Mouse (Mus musculus): Measurements from ENCODE around the gene Thy1. TPM values are rescaled to one million over a fixed set of nuclear protein-coding genes. Genes with fewer than 3 reads are reported as not detected.

Gene Thy1
- polyA plus RNA-seq, 1 experiment from 2014 or later, result 0.15 TPM

DNA sequence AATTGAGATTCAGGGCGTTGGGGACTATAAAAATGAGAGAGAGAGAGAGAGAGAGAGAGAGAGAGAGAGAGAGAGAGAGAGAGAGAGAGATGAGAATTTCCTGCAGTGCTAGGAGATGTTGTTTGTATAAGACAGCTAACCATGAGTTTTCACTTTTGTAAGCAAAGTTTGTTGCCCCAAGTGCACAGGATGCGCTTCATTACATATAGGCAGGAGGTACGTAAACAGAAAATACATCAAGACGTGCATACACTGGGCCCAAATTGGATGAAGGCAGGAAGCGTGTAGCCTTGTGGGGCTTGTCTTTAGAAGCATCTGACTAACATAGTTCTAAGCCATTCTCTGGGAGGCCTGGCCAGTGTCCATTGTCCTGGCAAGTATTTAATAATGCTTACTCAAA, 25.3 kb upstream of the Thy1 start:
- H3K36me3 ChIP-seq, result no peaks in the 10 kb centered on the region
- peaks cover 12% of the 10 kb centered on the region for H3K4me1 ChIP-seq
- no peaks in the 10 kb centered on the region for H3K9me3 ChIP-seq
- DNase-seq (ENCODE audit: low spot score), result no peak
- H3K27ac ChIP-seq, result no peak overlapping the region
- H3K27me3 ChIP-seq (ENCODE audit: insufficient read depth, poor library complexity, severe bottlenecking), result peaks cover 3% of the 10 kb centered on the region; the same call in 1 of the 2 replicates
- no peak overlapping the region for H3K4me3 ChIP-seq
- 73% methylated on average over 5 of the region's 5 CpGs for WGBS

GRCm38 (mm10) chr9:44020001-44020400, 23.2 kb upstream of the Thy1 start:
- WGBS, result 73% methylated on average over 7 of the region's 7 CpGs
- no peak overlapping the region for H3K4me3 ChIP-seq

DNA sequence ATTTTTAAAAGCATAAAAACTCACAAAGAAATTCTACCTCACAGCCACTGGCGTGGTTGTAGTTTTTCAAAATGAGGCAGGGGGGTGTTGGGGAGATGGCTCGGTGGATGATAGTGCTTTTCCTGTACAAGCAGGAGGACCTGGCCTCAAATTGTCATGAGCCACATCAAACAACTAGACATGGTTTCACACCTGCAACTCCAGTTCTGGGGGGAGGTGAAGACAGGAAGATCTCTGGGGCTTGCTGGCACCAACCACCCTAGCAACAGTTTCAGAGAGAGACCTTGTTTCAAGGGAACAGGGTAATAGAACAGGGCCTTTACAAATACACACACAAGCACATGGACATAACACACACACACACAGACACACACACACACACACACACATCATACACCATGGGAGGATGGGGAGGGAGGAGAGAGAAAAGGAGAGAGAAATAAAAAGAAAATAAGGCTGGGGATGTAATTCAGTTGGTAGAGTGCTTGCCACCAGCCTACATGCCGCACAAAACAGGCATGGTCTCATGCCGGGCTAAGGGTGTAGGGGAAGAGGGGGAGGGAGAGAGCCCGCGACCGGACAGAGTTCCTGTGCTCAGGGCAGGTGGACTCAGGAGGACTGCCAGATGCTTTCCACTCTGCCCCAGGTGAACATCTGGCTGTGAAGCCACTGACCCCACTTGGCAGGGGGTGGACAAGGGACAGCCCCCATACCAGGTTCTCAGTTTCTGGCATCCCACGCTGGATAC, 20.9 kb upstream of the Thy1 start:
- H3K27ac ChIP-seq, result no peak overlapping the region
- H3K27me3 ChIP-seq (ENCODE audit: insufficient read depth, poor library complexity, severe bottlenecking), result peaks cover 3% of the 10 kb centered on the region; the same call in 1 of the 2 replicates
- H3K4me1 ChIP-seq, result peaks cover 11% of the 10 kb centered on the region; the same call in 1 of the 2 replicates
- H3K36me3 ChIP-seq, result no peaks in the 10 kb centered on the region
- no peak for DNase-seq (ENCODE audit: low spot score)
- 81% methylated on average over 8 of the region's 8 CpGs for WGBS
- H3K4me3 ChIP-seq, result no peak overlapping the region
- H3K9me3 ChIP-seq, result no peaks in the 10 kb centered on the region

More at GRCm38 (mm10) chr9:44020001-44020400, 23.2 kb upstream of the Thy1 start:
- Histone ChIP-seq H3K27ac (no peak overlapping the region), H3K36me3 (no peaks in the 10 kb centered on the region), H3K9me3 (no peaks in the 10 kb centered on the region), H3K27me3 (ENCODE audit: insufficient read depth, poor library complexity, severe bottlenecking) (peaks cover 3% of the 10 kb centered on the region; the same call in 1 of the 2 replicates), H3K4me1 (peaks cover 11% of the 10 kb centered on the region; the same call in 1 of the 2 replicates)
- DNase-seq (ENCODE audit: low spot score), result no peak

GRCm38 (mm10) chr9:44024096-44024495, 19.1 kb upstream of the Thy1 start:
- no peak overlapping the region for H3K27ac ChIP-seq
- no peaks in the 10 kb centered on the region for H3K9me3 ChIP-seq
- H3K4me3 ChIP-seq, result no peak overlapping the region
- H3K27me3 ChIP-seq (ENCODE audit: insufficient read depth, poor library complexity, severe bottlenecking), result peaks cover 3% of the 10 kb centered on the region; the same call in 1 of the 2 replicates
- no peaks in the 10 kb centered on the region for H3K36me3 ChIP-seq
- DNase-seq (ENCODE audit: low spot score), result no peak
- 89% methylated on average over 3 of the region's 3 CpGs for WGBS
- peaks cover 11% of the 10 kb centered on the region; the same call in 1 of the 2 replicates for H3K4me1 ChIP-seq

DNA sequence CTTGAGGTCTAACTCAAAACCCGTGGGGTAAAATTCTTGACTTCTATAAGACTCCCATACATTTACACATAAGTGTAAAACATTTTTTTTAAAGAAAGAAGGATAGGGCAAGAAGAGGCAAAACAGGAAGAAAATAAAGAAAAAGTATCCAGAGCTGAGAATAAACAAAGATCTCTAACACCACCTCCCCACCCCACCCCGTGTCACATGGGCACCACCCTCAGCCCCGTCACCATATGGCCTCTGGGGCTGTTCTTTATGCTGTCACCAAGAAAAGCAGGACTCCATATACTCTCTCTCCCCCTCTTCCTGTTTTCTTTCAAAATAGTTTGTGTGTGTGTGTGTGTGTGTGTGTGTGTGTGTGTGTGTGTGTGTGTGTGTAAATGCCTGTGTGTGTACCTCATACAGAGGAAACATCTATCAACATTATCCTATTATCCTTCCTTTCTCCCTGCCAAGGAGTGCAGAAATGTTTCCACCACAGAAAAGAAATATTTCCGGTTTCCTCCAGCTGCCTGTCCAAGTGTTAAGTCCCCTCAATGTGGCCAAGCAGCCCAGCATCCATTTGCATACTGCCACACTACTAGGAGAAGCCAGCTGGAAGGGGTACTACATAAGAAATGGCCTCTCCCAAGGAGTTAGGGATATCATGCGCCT, 13.5 kb upstream of the Thy1 start:
- Histone ChIP-seq H3K4me3 (no peak overlapping the region), H3K36me3 (no peaks in the 10 kb centered on the region), H3K27ac (no peak overlapping the region), H3K27me3 (ENCODE audit: insufficient read depth, poor library complexity, severe bottlenecking) (no peaks in the 10 kb centered on the region), H3K4me1 (no peaks in the 10 kb centered on the region), H3K9me3 (no peaks in the 10 kb centered on the region)
- WGBS, result 50% methylated on average over 5 of the region's 5 CpGs
- no peak for DNase-seq (ENCODE audit: low spot score)

- 0 out of 2 replicates have a peak overlapping the region, but pooled peaks have one; percentile 17 for H3K27ac ChIP-seq
- H3K4me1 ChIP-seq, result no peaks in the 10 kb centered on the region
- H3K27me3 ChIP-seq (ENCODE audit: insufficient read depth, poor library complexity, severe bottlenecking), result no peaks in the 10 kb centered on the region
- H3K36me3 ChIP-seq, result no peaks in the 10 kb centered on the region
- WGBS, result 92% methylated on average over 4 of the region's 4 CpGs
- no peaks in the 10 kb centered on the region for H3K9me3 ChIP-seq
- DNase-seq (ENCODE audit: low spot score), result no peak
- no peak overlapping the region for H3K4me3 ChIP-seq
Observed at GRCm38 (mm10) chr9:44030646-44031045, 12.5 kb upstream of the Thy1 start.

GRCm38 (mm10) chr9:44031079-44031478, 12.1 kb upstream of the Thy1 start:
- H3K27ac ChIP-seq, result no peak overlapping the region
- 62% methylated on average over 5 of the region's 5 CpGs for WGBS
- H3K4me3 ChIP-seq, result no peak overlapping the region
- DNase-seq (ENCODE audit: low spot score), result no peak
- no peaks in the 10 kb centered on the region for H3K4me1 ChIP-seq
- H3K27me3 ChIP-seq (ENCODE audit: insufficient read depth, poor library complexity, severe bottlenecking), result no peaks in the 10 kb centered on the region
- no peaks in the 10 kb centered on the region for H3K36me3 ChIP-seq
- H3K9me3 ChIP-seq, result no peaks in the 10 kb centered on the region

GRCm38 (mm10) chr9:44031946-44032345, 11.2 kb upstream of the Thy1 start:
- Histone ChIP-seq H3K27me3 (ENCODE audit: insufficient read depth, poor library complexity, severe bottlenecking) (no peaks in the 10 kb centered on the region), H3K9me3 (no peaks in the 10 kb centered on the region), H3K4me3 (no peak overlapping the region), H3K27ac (no peak overlapping the region), H3K4me1 (no peaks in the 10 kb centered on the region), H3K36me3 (no peaks in the 10 kb centered on the region)
- WGBS, result 74% methylated on average over 4 of the region's 4 CpGs
- DNase-seq (ENCODE audit: low spot score), result no peak

GRCm38 (mm10) chr9:44033317-44033716, 9.9 kb upstream of the Thy1 start:
- Histone ChIP-seq H3K4me3 (no peak overlapping the region), H3K9me3 (no peaks in the 10 kb centered on the region), H3K4me1 (no peaks in the 10 kb centered on the region), H3K27ac (no peak overlapping the region), H3K27me3 (ENCODE audit: insufficient read depth, poor library complexity, severe bottlenecking) (no peaks in the 10 kb centered on the region), H3K36me3 (no peaks in the 10 kb centered on the region)
- no peak for DNase-seq (ENCODE audit: low spot score)
- WGBS, result 82% methylated on average over 5 of the region's 5 CpGs

DNA sequence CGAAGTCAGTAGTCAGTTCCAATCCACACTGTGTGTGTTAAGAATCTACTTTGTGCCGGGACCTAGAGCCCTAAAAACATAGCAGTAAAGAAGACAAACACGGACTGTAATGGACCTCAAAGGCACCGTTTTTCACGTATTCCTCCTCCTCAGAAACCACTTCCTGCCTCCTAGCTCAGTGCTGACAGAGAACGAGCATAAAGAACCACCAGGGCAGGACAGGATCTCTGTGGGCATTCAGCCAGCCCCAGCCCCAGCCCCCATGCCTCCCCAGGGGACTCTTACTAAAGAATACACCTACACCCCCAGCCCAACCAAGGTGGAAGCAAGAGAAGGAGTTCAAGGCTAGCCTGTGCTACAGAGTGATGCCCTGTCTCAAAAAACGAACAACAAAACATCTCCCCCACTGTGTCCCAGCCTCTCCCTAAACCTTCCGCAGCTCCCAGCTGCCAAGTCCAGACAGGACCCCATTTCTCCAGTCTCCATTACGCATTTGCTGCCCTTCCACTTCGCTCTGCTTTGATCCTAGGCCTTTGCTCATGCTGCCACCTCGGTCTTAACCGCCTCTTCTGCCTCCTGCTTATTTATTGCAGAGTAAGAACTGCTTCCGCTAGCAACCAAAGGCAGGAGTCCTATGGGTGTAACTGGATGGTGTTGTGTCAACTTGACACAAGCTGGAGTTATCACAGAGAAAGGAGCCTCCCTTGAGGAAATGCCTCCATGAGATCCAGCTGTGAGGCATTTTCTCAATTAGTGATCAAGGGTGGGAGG, 9.0 kb upstream of the Thy1 start:
- DNase-seq (ENCODE audit: low spot score), result no peak
- no peaks in the 10 kb centered on the region for H3K9me3 ChIP-seq
- no peak overlapping the region for H3K4me3 ChIP-seq
- no peaks in the 10 kb centered on the region for H3K4me1 ChIP-seq
- no peaks in the 10 kb centered on the region for H3K27me3 ChIP-seq (ENCODE audit: insufficient read depth, poor library complexity, severe bottlenecking)
- 66% methylated on average over 13 of the region's 13 CpGs for WGBS
- no peaks in the 10 kb centered on the region for H3K36me3 ChIP-seq
- H3K27ac ChIP-seq, result no peak overlapping the region

DNA sequence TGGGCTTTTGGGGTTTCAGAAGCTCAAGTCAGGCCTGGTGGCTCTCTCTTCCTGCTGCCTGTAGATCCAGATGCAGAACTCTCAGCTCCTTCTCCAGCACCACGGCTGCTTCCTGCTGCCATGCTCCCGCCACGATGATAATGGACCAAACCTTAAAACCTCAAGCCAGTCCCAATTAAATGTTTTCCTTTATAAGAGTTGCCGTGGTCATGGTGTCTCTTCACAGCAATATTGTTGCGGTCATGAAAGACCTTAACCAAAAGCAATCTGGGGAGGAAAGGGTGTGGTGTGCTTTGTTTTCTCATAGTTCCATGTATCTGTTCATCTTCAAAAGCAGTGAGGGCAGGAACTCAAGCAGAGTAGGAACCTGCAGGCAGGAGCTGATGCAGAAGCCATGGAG, 6.1 kb upstream of the Thy1 start:
- 81% methylated on average over 5 of the region's 5 CpGs for WGBS
- Histone ChIP-seq H3K9me3 (no peaks in the 10 kb centered on the region), H3K27ac (no peak overlapping the region), H3K36me3 (no peaks in the 10 kb centered on the region), H3K27me3 (ENCODE audit: insufficient read depth, poor library complexity, severe bottlenecking) (peaks cover 16% of the 10 kb centered on the region), H3K4me1 (no peaks in the 10 kb centered on the region), H3K4me3 (no peak overlapping the region)
- DNase-seq (ENCODE audit: low spot score), result no peak

DNA sequence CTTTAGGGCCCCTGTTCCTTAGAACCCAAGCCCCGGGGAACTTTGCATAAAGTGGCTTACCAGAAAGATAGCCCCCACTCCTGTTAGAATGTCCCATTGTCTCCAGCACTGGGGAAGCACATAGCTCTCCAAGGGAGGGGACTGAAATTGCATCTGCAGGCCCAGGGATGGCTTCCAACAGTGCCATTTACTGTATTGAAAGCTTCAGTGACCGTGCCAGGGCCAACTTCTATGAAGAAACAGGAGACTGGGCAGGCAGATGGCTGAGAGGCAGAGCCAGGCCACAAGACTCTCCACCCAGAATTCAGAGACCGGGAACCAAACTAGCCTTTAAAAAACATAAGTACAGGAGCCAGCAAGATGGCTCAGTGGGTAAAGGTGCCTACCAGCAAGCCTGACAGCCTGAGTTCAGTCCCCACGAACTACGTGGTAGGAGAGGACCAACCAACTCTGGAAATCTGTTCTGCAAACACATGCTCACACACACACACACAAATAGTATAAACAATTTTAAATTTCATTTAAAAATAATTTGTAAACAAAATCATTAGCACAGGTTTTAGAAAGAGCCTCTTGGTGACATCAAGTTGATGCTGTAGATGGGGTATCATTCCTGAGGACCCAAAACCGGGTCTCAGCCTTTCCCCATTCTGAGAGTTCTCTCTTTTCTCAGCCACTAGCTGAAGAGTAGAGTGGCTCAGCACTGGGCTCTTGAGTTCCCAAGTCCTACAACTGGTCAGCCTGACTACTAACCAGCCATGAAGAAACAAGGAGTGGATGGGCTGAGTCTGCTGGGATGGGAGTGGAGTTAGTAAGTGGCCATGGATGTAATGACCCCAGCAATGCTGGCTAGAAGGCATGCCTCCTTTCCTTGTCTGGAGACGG, 1.4 kb upstream of the Thy1 start:
- H3K27me3 ChIP-seq (ENCODE audit: insufficient read depth, poor library complexity, severe bottlenecking), result peaks cover 61% of the 10 kb centered on the region
- no peak overlapping the region for H3K4me3 ChIP-seq
- no peak overlapping the region for H3K27ac ChIP-seq
- H3K4me1 ChIP-seq, result peaks cover 15% of the 10 kb centered on the region
- no peaks in the 10 kb centered on the region for H3K36me3 ChIP-seq
- H3K9me3 ChIP-seq, result no peaks in the 10 kb centered on the region
- WGBS, result 72% methylated on average over 7 of the region's 7 CpGs
- DNase-seq (ENCODE audit: low spot score), result no peak

All from heart, embryonic 10.5 days (tissue).